Mouse (Mus musculus) heart, adult 11 months (tissue): Measurements from ENCODE around the gene Tmx1.
A peak's percentile ranks its signal among the peaks of the same experiment; 100 is the strongest.

Experiments
- DNase-seq: peaks from one replicate; pipeline ENCODE4 v3.0.0; 2022

Gene Tmx1

DNA sequence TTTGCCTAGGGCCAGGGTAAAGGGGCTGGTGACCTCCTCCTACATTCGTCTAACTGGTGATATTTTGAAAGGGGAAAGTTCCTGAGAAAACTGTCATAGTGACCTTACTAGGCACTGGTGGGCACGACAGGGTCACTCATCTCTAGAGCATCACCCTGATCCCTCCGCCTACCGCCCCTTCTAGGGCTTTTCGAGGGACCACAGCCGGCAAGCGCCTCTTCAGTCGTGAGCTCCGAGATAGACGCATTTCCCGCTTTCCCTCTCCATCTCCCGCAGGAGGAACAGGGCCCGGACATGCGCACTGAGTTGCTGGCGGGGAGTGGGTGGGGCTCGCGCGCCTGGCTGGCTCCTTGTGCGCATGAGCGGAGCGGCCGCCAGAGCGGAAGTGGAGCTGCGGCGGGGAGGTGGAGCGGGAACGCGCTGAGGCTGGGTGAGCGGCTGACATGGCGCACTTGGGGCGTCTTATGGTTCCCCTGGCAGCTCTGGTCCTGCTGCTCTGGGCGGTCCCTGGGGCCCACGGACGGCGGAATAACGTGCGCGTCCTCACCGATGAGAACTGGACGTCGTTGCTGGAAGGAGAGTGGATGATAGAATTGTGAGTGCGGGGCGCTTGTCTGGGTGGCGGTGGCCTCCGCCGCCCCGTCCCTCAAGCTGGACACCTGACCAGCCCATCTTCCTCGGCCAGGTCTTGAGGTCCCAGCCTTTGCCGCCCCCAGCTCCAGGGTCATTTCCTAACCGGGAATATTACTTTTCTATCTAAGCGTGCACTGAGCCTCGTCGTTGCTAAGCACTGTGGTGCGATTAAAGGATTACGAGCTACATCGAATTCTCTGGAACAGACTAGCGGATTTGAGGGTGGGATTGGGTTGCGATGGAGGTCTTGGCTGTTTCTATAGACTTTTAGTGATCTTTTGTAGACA is at the start of gene Tmx1:
TSS of gene Tmx1 (plus strand) at position 370 of the 920 bp plus-strand sequence.
- DNase-seq = peak; percentile 100

DNA sequence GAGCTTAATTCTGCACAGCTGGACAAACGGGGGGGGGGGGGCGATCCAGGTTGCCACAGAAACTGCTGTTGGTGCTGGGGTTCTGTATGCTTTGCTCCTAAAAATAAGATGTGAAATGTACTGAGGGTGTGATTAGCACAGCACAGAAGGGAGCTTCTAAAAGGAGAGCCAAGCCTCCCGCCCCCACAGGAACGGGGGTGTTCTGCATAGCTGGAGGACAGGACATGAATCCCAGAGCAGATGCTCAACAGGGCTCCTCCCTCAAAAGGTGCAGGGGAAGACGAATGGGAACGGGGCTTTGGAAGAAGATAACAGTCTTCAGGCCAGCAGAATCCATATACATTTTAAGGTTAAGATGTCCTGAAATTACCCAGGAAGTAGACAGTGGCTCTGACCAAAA is 48.6 kb upstream of the Tmx1 start:
- no peak for DNase-seq

DNA sequence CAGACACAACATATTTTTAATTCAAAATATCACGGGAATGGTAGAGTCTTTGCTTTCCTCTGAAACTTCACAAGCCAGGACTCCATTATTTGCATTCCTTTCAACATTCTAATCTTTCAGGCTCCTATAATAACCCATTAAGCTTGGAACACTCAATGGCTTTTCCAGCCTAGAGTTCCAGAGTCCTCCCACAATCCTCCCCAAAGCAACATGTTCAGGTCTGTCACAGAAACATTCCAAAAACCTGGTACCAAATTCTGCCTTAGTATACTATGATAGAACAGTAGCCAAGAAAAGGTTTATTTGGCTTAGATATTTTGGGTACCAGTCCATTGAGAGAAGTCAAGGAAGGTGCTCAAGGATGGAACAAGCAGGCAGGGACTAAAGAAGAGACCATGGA is 44.5 kb upstream of the Tmx1 start:
- DNase-seq = no peak

DNA sequence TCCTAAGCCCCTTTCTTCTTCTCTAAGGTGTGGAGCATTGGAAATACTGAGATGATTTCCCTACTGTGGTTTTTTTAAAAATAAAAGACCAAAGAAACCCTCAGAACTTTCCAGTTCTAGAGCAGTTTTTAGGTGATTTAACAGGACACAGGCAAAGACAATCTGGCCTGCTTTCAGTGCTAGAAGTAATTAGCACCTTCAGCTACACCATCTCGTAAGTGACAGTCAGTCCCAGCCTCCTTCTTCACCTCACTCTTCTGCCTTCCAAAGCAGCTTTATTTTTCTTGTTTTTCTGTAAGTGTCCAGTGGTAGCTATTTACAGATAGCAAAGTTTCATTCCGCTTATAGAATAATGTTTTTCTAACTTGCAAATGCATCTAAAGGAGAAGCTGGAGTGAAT is 43.3 kb upstream of the Tmx1 start:
- no peak for DNase-seq

DNA sequence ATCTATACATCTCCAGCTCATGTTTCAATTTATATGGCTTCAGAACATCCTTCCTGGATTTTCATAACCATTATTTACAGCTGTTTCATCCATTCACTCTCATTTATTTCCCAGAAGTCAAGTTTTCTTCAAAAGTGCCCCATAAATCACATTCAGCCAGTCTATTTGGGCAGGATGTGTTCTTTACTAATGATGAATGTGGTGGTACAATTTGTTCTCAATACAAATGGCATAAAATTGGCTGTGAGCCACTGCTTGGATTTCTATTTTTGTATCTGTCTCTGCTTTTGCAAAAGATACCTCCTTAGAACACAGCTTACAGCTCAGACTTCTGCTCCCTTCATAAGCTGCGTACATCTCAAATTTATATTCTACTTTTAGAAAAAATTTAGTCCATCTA is 32.7 kb upstream of the Tmx1 start:
- no peak for DNase-seq

DNA sequence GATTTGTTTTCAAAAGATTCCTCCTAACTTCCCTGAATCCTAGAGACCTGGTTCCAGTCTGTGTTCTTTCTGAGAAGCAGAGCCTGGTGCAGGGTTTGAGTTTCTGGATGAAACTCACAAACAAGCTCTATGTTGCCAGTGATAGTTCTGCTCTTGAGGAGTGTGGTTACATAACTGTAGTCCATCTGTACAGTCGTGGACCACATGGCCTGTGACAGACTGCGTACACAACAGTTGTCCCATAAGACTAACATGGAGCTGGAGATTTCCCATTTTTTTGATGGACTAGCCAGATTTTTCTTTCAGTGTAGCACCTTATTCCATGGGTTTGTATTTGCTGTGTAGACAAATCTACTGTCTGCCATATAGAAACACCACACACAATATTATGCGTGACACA is 31.9 kb upstream of the Tmx1 start:
- DNase-seq = peak; percentile 17

DNA sequence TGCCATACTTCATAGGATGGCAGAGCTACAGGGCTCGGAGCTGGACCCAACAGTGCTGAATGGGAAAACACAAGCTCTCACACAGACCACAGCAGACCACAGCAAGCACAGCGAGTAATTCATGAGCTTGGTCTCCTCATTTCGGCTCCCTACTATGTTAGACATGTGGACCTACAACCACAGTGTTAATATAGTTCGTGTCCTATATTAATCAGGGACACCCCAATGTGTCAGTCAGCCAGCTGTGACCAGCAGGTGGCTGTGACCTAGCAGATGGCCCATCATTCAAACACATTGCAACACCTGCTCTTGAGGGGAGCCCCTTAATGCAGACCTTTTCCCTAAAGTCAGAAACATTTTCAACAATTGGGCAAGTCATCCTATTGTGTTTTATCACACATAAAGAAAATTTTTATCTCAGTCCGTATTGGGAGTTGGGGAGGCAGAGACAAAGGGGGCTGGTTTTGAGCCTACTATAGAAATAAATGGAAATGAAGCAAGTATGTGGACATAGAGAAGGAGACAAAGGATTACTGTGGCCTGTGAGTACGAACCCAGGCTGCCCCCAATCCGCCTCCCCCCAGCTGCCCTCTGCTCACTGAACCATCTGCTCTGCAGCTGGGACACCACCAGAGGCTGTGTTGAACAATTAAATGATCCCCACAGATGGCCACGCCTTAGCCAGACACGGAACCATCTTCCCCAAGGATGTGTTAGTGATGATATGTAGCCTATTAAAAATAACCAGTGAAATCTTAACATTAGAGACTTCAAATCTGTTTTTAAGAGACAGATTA is 30.4 kb upstream of the Tmx1 start:
- DNase-seq = peak; percentile 23

DNA sequence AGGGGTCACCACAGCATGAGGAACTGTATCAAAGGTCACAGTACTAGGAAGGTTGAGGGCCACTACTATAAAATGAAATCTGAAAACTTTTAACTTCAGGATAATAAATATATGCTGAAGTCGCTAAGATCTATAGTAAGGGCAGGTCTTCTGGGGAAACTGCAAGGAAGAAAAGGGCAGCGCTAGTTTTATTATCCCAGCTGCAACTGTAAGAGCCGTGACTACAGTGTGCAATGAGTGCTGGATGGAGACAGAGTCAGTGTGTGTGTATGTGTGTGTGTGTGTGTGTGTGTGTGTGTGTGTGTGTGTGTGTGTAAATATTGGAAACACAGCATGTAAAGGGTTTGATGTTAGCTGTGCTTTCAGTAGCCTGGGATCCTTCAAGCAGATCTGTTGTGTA is 25.0 kb upstream of the Tmx1 start:
- DNase-seq = no peak

DNA sequence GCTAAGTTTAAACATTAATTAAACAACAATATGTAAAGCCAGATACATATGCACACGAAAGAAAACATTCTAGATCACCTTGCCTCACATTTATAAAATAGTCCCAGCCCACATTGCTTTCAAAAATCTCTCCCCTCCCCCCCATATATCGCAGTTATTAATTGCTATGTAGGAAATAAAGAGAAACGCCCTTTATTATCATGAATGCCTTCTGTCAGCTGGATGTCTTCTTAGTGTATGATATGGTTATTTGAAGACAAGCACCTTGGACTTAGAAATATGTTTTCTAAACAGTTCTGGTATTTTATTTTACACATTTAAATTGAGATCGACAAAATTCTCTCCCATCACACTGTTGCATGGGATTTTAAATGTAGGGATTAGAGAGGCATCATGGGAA is 23.3 kb upstream of the Tmx1 start:
- DNase-seq = no peak

DNA sequence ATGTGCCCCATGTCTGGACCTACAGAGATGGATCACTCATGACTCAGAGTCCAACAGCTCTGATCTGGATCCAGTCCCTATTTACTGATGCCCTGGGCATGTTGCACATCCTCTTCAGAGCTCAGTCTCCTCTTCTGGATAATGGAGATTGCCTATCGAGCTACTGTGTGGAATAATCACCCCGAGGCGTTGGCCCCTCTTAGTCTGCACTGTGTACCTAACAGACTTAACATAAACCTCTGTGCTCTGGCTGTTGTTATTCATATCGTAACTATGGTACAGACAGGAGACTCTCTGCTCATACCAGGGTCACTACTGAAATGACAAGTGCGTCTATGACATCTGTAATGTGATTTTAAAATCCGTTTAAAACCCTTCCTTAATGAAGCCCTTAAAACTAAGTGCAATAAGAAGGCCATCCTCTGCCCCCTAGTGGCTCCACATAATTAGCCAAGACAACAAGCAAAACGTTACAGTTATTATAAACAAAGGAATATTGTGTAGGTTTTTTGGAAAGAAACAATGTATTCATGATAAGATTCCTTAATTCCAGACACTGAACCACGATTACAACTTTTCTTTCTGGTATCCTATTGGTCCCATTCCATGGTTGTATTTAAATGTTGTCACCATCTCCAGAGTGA is 22.5 kb upstream of the Tmx1 start:
- no peak for DNase-seq

DNA sequence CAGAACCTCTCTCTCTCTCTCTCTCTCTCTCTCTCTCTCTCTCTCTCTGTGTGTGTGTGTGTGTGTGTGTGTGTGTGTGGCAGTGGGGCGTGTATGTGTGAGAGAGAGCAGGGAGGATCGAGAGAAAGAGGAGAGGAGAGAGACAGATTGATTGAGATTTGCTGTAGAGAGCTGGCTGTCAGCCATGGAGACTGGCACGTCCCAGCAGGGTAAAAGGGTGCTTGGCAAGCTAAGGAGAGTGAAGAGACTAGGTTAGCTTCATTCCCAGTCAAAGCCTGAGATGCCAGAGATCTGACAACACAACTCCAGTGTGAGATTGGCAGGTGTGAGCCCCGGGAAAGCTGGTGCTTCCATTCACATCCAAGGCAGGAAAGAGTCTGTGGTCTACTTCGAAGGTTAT is 21.5 kb upstream of the Tmx1 start:
- no peak for DNase-seq

DNA sequence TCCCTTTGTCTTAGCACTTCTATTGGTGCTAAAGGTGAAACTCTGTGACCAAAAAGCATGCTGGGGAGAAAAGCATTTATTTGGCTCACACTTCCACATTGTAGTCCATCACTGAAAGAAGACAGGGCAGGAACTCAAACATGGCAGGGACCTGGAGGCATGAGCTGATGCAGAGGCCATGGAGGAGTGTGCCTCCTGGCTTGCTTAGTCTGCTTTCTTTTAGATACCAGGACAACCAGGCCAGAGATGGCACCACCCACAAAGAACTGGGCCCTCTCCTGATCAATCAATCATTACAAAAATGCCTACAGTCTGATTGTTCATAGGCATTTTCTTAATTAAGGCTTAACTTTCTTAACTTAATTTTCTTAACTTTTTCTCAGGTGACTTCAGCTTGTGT is 2.9 kb upstream of the Tmx1 start:
- peak; percentile 63 for DNase-seq

DNA sequence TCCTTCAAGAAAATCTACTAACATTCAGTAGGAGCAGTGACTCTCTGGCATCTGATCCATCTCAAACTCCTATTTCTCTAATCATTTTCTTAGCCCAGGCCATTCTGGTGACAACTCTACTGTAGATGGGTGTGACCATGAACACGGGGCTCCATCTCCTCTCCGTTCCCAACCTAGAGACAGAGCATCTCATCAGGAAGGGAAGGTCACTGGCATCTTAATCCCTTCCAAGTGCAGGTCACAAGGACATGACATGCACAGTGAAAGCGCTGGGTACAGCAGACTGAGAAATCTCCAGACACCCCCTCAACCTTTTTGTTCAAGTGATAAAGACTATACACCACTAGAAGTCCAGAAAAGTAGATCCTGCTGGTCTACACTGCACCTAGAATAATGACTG is 1.4 kb upstream of the Tmx1 start:
- peak; percentile 33 for DNase-seq

DNA sequence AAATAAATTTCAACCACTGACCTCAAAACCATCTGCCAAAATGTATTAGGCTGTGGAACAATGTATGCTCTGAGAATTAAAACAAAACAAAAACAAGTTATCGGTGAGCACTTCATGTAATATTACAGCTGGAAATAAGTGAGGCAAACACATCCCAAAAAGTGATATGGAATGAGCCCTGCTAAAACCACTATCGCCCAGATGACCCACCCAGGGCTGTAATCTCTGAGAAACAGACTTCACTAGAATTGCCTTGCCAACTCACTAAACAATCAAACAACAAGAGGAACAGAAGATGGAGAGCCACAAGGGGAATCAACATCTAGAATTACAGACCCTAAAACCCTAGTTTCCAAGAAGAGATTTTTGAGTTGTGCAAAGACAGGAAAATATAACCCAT is 752 bp upstream of the Tmx1 start:
- peak; percentile 3 for DNase-seq

DNA sequence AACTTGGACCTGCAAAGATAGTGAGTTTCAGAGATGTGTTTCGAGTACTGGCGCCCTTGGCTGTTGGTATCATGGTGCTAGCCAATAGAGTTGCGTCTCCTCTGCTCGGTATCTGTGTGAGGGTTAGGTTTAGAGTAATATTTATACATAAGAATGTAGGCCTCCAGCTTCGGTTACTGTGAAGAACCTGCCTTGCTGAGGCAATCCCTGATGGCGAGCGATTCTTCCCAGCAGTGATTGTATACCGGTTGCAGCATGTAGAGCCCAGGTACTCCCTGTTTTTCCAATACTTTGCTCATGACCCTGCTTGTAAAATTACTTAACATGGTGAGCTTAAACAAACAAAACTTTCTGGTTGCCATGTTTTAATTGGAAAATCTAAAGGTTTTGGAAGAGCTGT is 2.3 kb downstream of the Tmx1 start:
- DNase-seq = peak; percentile 70

DNA sequence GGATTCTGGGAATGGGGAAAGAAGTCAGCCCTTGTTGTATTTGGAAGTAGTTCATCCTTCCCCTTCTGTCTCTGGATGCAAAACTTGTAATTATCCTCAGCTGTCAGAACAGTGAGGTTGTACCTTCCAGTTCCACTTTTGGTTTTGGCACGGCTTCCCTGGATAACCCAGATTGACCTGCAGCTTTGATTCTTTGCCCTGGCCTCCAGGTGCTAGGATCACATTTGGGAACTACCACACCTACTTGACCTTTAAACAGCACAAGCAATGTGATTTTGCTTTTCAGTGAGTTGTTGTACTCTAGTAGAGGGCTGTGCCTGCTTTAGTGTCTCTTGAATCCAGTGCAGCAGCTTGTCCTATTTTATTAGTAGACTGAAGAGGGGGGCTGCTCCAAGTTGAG is 6.7 kb downstream of the Tmx1 start:
- DNase-seq = no peak

DNA sequence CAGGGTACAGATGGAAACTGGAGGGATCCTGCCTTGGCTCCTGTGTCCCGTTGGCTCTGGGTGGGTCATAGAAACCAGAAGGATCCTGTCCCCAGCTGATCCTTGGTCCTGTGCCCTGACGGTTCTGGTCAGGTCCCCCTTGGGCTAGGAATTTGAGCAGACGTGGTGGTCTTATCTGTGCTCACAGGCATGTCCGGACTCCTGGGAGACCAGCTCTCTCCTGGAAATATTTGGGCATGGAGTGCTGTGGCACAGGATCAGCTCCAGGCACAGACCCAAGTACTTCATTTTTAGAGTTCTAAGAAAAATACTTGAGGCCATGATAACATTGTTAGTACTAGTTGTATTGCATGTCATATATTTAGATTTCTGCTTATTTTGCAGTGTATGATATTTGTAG is 11.1 kb downstream of the Tmx1 start:
- peak; percentile 93 for DNase-seq

DNA sequence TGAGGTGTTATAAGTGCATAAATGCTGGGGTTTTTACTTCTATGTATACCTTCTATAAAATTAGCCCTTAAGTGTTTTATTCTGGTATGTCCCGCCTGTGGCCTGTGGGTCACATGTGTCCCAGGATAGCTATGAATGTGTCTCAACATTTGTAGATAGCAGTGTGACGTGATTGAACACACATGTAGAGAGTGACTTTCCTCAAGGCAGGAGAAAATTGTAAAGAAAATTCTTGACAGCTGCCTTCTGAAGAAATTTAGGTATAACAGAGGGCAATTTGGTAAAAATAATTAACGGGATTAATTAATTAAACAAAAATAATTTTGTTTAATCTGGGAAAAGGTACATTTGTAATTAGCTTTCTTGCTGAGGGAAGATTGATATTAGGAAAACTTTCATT is 22.4 kb downstream of the Tmx1 start:
- no peak for DNase-seq

DNA sequence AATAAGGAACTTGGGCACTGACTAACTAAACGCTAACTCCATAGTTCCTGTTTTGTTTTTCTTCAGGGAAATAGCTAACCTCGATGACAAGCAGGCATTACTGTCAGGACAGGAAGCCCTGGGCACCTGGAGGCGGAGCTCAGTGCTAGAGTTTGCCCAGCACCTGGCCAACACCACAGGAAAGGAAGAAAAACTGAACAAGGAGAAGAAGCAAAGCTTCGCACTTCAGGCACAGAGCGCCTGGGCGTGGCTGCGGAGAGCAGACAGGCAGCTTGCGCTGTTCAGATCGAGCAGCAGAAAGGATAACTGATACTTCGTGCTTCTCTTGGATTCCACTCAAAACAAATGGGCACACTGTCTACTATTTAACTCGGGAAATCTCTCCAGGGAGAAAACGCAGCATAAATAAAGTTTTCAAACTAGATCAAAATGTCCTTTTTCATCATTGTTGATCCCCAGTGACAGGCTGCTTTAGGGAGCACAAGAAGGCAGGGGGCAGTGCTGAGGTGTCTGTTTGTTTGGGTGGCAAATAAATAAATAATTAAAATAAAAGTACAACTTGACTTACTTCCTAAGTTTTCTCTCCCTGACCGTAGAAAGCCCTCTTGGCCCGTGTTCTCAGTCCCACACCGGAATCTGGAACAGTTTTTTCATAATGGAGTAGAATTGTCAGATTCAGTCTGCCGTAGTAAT is 24.1 kb downstream of the Tmx1 start:
- peak; percentile 82 for DNase-seq

DNA sequence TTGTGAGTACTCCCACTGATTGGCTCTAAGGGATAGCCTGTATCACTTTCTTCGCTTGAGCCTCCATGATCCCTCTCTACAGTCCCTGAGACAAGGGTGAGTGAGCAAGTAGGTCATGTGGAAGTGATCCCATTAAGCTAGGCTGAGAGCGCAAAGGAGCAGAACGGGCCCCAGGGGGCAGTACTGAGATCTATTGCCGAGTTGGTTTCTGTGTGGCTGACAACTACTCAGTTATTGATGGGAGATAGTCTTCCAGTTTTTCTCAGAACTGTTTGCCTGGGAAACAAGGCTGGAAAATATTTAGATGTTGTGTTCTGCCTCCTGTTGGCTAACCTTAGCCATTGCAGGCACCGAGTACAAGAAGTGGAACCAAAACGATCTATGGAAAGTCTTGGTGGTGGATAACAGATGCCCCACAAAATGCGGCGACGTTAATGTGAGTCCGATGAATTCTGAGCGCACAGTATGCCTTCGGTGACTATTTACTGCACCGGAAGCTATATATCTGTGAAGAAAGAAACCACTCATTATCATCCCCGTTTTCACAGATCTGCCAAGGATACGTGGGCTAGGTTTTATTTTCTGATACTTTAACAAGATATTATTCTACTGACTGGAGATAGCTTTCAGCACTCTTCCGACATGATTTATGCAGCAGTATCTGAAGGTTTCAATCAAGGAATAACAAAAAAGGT is 24.8 kb downstream of the Tmx1 start:
- DNase-seq = peak; percentile 96

DNA sequence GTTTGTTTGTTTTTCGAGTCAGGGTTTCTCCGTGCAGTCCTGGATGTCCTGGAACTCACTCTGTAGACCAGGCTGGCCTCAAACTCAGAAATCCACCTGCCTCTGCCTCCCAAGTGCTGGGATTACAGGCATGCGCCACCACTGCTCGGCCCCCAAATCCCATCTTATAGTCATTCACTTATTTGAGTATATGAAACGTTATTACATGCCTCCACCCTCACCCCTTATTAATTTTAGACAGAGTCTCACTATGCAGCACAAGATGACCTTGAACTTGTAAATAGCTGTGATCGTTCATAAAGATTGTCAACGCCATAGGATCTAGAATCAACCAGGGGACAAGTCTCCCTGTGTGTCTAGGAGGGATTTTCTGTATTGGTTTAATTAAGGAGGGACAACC is 33.1 kb downstream of the Tmx1 start:
- peak; percentile 75 for DNase-seq

DNA sequence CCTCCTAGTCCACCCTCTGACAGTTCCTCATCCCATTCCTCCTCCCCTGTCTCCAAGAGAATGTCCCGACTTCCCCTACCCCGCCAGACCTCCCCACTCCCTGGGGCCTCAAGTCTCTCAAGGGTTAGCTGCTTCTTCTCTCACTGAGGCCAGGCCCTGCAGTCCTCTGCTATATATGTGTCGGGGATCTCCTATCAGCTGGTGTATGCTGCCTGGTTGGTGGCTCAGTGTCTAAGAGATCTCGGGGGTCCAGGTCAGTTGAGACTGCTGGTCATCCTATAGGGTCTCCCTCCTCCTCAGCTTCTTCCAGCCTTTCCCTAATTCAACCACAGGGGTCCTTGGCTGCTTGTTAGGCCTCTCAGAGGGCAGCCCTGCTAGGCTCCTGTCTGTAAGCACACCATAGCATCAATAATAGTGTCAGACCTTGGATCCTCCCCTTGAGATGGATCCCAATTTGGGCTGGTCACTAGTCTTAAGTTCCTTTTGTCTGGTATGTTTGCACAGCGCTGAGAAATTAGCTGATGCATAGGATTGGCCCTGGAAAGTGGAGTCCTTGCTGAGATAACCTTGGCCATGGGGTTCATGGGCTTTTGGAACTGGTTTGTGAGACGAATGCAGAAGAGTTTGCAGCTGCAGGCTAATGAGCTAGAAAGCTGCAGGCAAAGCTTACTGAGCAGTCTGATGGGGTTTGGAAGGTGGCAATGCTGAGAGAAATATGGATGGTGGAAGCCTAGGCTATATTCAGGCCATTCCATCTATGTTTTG is 34.0 kb downstream of the Tmx1 start:
- DNase-seq = peak; percentile 86
